Mouse (Mus musculus) embryonic fibroblast, embryonic 13.5 days (primary cell): Measurements from ENCODE around the gene Camta1.

Experiments
- CTCF ChIP-seq: IDR thresholded peaks from 2 replicates; pipeline ENCODE4 v1.5.1; 2011; ENCODE audit warnings: mild to moderate bottlenecking, control low read depth, low read length, moderate library complexity, borderline replicate concordance; ENCODE audit not compliant: insufficient read depth
- POLR2A ChIP-seq: IDR thresholded peaks from 2 replicates; pipeline ENCODE4 v1.6.1; 2011; ENCODE audit warnings: low read depth, mild to moderate bottlenecking, control low read depth, low read length, moderate library complexity

DNA sequence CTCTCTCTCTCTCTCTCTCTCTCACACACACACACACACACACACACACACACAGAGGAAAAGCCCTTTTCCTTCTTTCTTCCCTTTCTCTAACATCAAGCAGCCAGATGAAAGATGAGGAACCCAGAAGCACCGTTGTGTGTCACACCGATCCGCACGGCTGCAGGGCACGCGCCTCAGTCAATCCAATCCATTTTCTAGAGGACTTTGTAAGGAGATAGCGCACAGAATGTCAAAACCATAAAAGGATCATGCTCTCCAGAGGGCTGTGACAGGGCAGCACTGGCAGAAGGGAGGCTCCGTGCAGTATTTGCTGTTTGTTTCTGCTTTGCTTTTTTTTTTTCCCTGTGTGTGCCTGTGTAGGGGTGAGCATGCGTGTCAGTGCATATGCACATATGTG, 258.1 kb downstream of the Camta1 start:
- TF ChIP-seq CTCF (no peak), POLR2A (no peak)
